Mouse (Mus musculus) spleen, postnatal 36 days (tissue): Measurements from ENCODE around the gene Cchcr1.

Source experiments
- DNase-seq, 2 experiments: peaks; one replicate each; pipeline ENCODE4 v3.0.0; 2022; ENCODE audit warnings: low spot score in 2 of 2, mixed read lengths in 1 of 2

The Cchcr1 gene

GRCm38 (mm10) chr17:35514756-35515155 lies 2.1 kb upstream of the Cchcr1 start:
- no peak for DNase-seq

- no peak for DNase-seq
These were observed 824 bp upstream of the Cchcr1 start for GRCm38 (mm10) chr17:35515911-35516640.

GRCm38 (mm10) chr17:35517526-35517925 lies 626 bp downstream of the Cchcr1 start:
- no peak for DNase-seq

- no peak for DNase-seq
These were observed 7.5 kb downstream of the Cchcr1 start for GRCm38 (mm10) chr17:35524354-35524753.

- DNase-seq = no peak
These were observed 9.7 kb downstream of the Cchcr1 start for GRCm38 (mm10) chr17:35526644-35527043.

GRCm38 (mm10) chr17:35532360-35532759 lies 15.5 kb downstream of the Cchcr1 start:
- DNase-seq = no peak

GRCm38 (mm10) chr17:35532901-35533300 lies 16.0 kb downstream of the Cchcr1 start, which contains the start of gene Psors1c2:
TSS of gene Psors1c2 (plus strand) at chr17:35533201.
- no peak for DNase-seq

- DNase-seq = peak; percentile 57 to 62
These were observed 17.4 kb downstream of the Cchcr1 start for GRCm38 (mm10) chr17:35534343-35534742.

- DNase-seq = no peak
These were observed 20.5 kb downstream of the Cchcr1 start for GRCm38 (mm10) chr17:35537421-35537820.

- no peak for DNase-seq
These were observed 21.6 kb downstream of the Cchcr1 start for GRCm38 (mm10) chr17:35538476-35538875.

GRCm38 (mm10) chr17:35539540-35539939 lies 22.6 kb downstream of the Cchcr1 start:
- DNase-seq = no peak

GRCm38 (mm10) chr17:35542761-35543411 lies 26.0 kb downstream of the Cchcr1 start:
- DNase-seq = no peak

GRCm38 (mm10) chr17:35543412-35543861 lies 26.5 kb downstream of the Cchcr1 start:
- DNase-seq = no peak

GRCm38 (mm10) chr17:35544001-35544400 lies 27.1 kb downstream of the Cchcr1 start:
- peak; percentile 17 to 45 for DNase-seq

GRCm38 (mm10) chr17:35544680-35545079 lies 27.8 kb downstream of the Cchcr1 start:
- DNase-seq = peak in 1 of 2 experiments; percentile 23

- DNase-seq = no peak
These were observed 30.6 kb downstream of the Cchcr1 start for GRCm38 (mm10) chr17:35547465-35547864.

- DNase-seq = no peak
These were observed 31.7 kb downstream of the Cchcr1 start for GRCm38 (mm10) chr17:35548636-35549035.

GRCm38 (mm10) chr17:35549437-35550142 lies 32.7 kb downstream of the Cchcr1 start:
- DNase-seq = no peak

GRCm38 (mm10) chr17:35550143-35550494 lies 33.2 kb downstream of the Cchcr1 start:
- no peak for DNase-seq

GRCm38 (mm10) chr17:35550871-35551270 lies 34.0 kb downstream of the Cchcr1 start:
- DNase-seq = no peak

GRCm38 (mm10) chr17:35551881-35552414 lies 35.0 kb downstream of the Cchcr1 start, which contains the start of gene Cdsn:
TSS of gene Cdsn (plus strand) at chr17:35552128.
- DNase-seq = no peak

- DNase-seq = no peak
These were observed 37.4 kb downstream of the Cchcr1 start for GRCm38 (mm10) chr17:35554321-35554720.
